Mouse (Mus musculus): ENCODE measurements at regions not wholly inside any gene's neighbourhood (a gene's known extent, or its start where the extent isn't known, plus 50 kb on each side); places are given as distances from the start of the nearest gene placed in this dataset.

DNA sequence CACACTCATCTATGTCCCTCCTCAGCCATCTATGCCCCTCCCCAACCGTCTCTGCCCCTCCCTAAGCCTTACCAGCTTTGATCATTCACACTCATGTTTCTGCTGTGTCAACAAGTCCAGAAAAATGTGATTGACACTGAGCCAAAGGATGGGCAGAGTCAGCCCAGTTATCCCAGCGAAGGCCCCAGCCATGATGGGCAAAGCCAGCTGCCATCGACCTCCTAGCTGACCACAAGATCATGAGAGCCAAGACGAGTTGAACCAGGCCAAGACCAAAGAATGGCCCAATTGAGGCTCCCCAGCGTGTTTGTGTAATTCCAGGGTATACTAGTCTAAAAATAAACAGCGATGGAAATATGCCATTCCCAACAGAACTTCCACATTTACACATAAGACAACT is 174.4 kb downstream of the Rpl14 start:
- H3K27ac ChIP-seq (ENCODE audit: control insufficient read depth, low read depth, low read length) = no peak overlapping the region
- H3K36me3 ChIP-seq (ENCODE audit: control insufficient read depth in 1 of 2, insufficient read depth in 2 of 2, low read length in 2 of 2) = no peaks in the 10 kb centered on the region
- no peaks in the 10 kb centered on the region for H3K79me2 ChIP-seq (ENCODE audit: control insufficient read depth, insufficient read depth, low read length, poor library complexity)
- no peaks in the 10 kb centered on the region; a peak in 1 of 4 replicates for H3K4me1 ChIP-seq (ENCODE audit: control insufficient read depth in 1 of 2, insufficient read depth in 2 of 2, low read length in 2 of 2)
- no peak overlapping the region for H3K4me3 ChIP-seq (ENCODE audit: control insufficient read depth in 1 of 2, insufficient read depth in 1 of 2, low read depth in 2 of 2, low read length in 2 of 2)
- H3K9me3 ChIP-seq (replicated peaks; ENCODE audit: insufficient read depth, low read length) = no peaks in the 10 kb centered on the region
- no peak for DNase-seq (ENCODE audit: low read depth, low spot score)
- peaks cover 4 to 5% of the 10 kb centered on the region in 2 experiments; a peak in 3 of 4 replicates for H3K27me3 ChIP-seq (ENCODE audit: control insufficient read depth in 1 of 2, insufficient read depth in 2 of 2, low read length in 2 of 2)
- TF ChIP-seq HCFC1 (IDR thresholded peaks at IDR 0.05; ENCODE audit: low read depth, low read length) (no peak), ELF1 (IDR thresholded peaks at IDR 0.05; ENCODE audit: low read depth, low read length) (no peak), NELFE (IDR thresholded peaks at IDR 0.05; ENCODE audit: low read depth, low read length) (no peak), GABPA (IDR thresholded peaks at IDR 0.05; ENCODE audit: low read depth, low read length) (no peak), BHLHE40 (IDR thresholded peaks at IDR 0.05; ENCODE audit: borderline replicate concordance, low read depth, low read length) (no peak), SIN3A (IDR thresholded peaks at IDR 0.05; ENCODE audit: low read length) (no peak), CHD2 (IDR thresholded peaks at IDR 0.05; ENCODE audit: low read length) (no peak), RCOR1 (IDR thresholded peaks at IDR 0.05; ENCODE audit: low read depth, low read length) (no peak), MAFK (IDR thresholded peaks at IDR 0.05; ENCODE audit: borderline replicate concordance, low read depth, low read length) (no peak), KAT2A (conservative IDR thresholded peaks at IDR 0.05; ENCODE audit: low read depth, low read length) (no peak)
- no peak overlapping the region for H3K9ac ChIP-seq (ENCODE audit: control insufficient read depth, low read depth, low read length, poor library complexity, severe bottlenecking)

DNA sequence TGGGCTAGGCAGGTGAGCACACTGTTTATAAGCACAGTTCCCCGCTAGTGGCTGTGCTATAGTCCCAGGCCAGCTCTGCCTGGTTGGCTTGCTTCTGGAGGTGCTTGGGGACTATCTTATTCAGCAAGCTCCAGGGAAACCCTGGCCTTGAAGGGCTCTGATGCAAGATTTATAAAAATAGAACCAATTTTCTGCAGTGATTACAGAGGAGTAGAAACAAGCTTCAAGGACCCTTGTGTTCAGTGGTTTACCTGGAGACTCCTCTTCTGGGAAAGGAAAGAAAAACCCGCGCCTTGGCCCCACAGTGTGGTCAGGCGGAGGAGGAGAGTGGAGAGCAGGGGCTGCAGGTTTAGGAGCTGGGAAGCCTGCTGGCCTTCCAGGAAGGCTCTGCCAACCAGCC is 178.2 kb upstream of the Ctnnb1 start:
- Histone ChIP-seq H3K27me3 (ENCODE audit: control insufficient read depth in 1 of 2, insufficient read depth in 2 of 2, low read length in 2 of 2) (peaks cover 4 to 5% of the 10 kb centered on the region in 2 experiments; a peak in 3 of 4 replicates), H3K4me3 (ENCODE audit: control insufficient read depth in 1 of 2, insufficient read depth in 1 of 2, low read depth in 2 of 2, low read length in 2 of 2) (no peak overlapping the region), H3K36me3 (ENCODE audit: control insufficient read depth in 1 of 2, insufficient read depth in 2 of 2, low read length in 2 of 2) (no peaks in the 10 kb centered on the region), H3K4me1 (ENCODE audit: control insufficient read depth in 1 of 2, insufficient read depth in 2 of 2, low read length in 2 of 2) (no peaks in the 10 kb centered on the region), H3K27ac (ENCODE audit: control insufficient read depth, low read depth, low read length) (no peak overlapping the region), H3K79me2 (ENCODE audit: control insufficient read depth, insufficient read depth, low read length, poor library complexity) (no peaks in the 10 kb centered on the region), H3K9ac (ENCODE audit: control insufficient read depth, low read depth, low read length, poor library complexity, severe bottlenecking) (no peak overlapping the region), H3K9me3 (replicated peaks; ENCODE audit: insufficient read depth, low read length) (no peaks in the 10 kb centered on the region)
- TF ChIP-seq TAL1 (IDR thresholded peaks at IDR 0.05; ENCODE audit: low read length) (no peak), MYC (IDR thresholded peaks at IDR 0.05; ENCODE audit: low read depth, low read length) (no peak), E2F4 (IDR thresholded peaks at IDR 0.05; ENCODE audit: borderline replicate concordance, low read depth, low read length) (no peak), UBTF (IDR thresholded peaks at IDR 0.05; ENCODE audit: borderline replicate concordance, insufficient read depth, low read depth, low read length) (no peak), GATA1 (IDR thresholded peaks at IDR 0.05; ENCODE audit: low read depth, low read length) (no peak), EP300 (IDR thresholded peaks at IDR 0.05; ENCODE audit: low read depth in 1 of 2, low read length in 2 of 2) (no peak), ZKSCAN1 (IDR thresholded peaks at IDR 0.05; ENCODE audit: low read depth, low read length) (no peak), CTCF (IDR thresholded peaks at IDR 0.05 in 2 of 3, conservative IDR thresholded peaks at IDR 0.05 in 1 of 3; ENCODE audit: control insufficient read depth in 1 of 3, insufficient read depth in 1 of 3, low read depth in 2 of 3, low read length in 3 of 3, poor library complexity in 1 of 3, severe bottlenecking in 1 of 3) (no peak), RCOR1 (IDR thresholded peaks at IDR 0.05; ENCODE audit: low read depth, low read length) (no peak), SIN3A (IDR thresholded peaks at IDR 0.05; ENCODE audit: low read length) (no peak), CHD1 (IDR thresholded peaks at IDR 0.05; ENCODE audit: low read depth, low read length) (no peak), NELFE (IDR thresholded peaks at IDR 0.05; ENCODE audit: low read depth, low read length) (no peak), BHLHE40 (IDR thresholded peaks at IDR 0.05; ENCODE audit: borderline replicate concordance, low read depth, low read length) (no peak), MAZ (IDR thresholded peaks at IDR 0.05; ENCODE audit: low read depth, low read length) (no peak), TCF12 (IDR thresholded peaks at IDR 0.05; ENCODE audit: low read depth, low read length) (no peak), MXI1 (IDR thresholded peaks at IDR 0.05; ENCODE audit: low read depth, low read length) (no peak)
- no peak for DNase-seq (ENCODE audit: low read depth, low spot score)
